Mouse (Mus musculus) erythroblast, embryonic 14.5 days (primary cell): Measurements from ENCODE around the gene Gm33543. TPM values are rescaled to one million over a fixed set of nuclear protein-coding genes. Genes with fewer than 3 reads are reported as not detected.

Source experiments
- H3K27me3 ChIP-seq: 2 replicates; pipeline ENCODE4 v1.6.1; 2012; ENCODE audit warnings: inconsistent platforms; ENCODE audit not compliant: control insufficient read depth
- H3K36me3 ChIP-seq: 2 replicates; pipeline ENCODE4 v1.6.1; 2012; ENCODE audit warnings: mild to moderate bottlenecking, inconsistent platforms; ENCODE audit not compliant: control insufficient read depth
- H3K4me1 ChIP-seq: 2 replicates; pipeline ENCODE4 v1.6.1; 2012; ENCODE audit warnings: inconsistent platforms; ENCODE audit not compliant: control insufficient read depth
- H3K4me3 ChIP-seq: replicated peaks from 2 replicates; pipeline ENCODE3; 2012; ENCODE audit warnings: moderate library complexity, mild to moderate bottlenecking, inconsistent platforms
- H3K9me3 ChIP-seq: 2 replicates; pipeline ENCODE4 v1.6.1; 2012; ENCODE audit warnings: low read length, inconsistent platforms, mixed read lengths; ENCODE audit not compliant: control insufficient read depth
- GATA1 ChIP-seq: IDR thresholded peaks from 2 replicates; pipeline ENCODE4 v1.6.1; 2012; ENCODE audit warnings: low read length, inconsistent platforms, mixed read lengths
- TAL1 ChIP-seq: IDR thresholded peaks from 3 replicates; pipeline ENCODE4 v1.6.1; 2012; ENCODE audit warnings: low read length, inconsistent platforms, mixed read lengths
- polyA plus RNA-seq: library from polyadenylated mRNA; stranded (reverse); fragments of >175 nt; gene quantifications from 2 replicates; pipeline ENCODE4 v1.2.3, GENCODE M21; 2012

Gm33543 gene
- polyA plus RNA-seq, 1 experiment: not detected

DNA sequence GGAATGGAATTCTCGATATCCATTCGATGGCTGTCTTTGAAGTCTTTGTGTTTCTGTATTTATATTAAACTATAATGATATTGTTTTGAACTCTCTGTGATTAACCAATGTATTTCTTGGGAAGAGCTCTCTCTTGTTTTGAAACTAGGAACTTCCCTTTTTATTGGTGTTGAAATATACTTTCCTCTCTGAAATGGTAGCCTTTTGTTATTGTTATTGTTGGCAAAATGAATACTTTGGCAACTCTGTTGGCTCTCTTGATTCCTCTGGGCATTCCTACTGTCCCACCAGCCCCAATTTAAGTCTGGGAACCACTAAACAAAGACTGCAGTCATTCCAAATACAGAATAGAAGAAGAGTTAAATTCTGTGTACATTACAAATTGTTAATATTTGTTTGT, 24.9 kb upstream of the Gm33543 start:
- no peaks in the 10 kb centered on the region for H3K36me3 ChIP-seq
- H3K4me3 ChIP-seq: no peak overlapping the region
- H3K4me1 ChIP-seq: no peaks in the 10 kb centered on the region
- H3K27me3 ChIP-seq: no peaks in the 10 kb centered on the region
- TF ChIP-seq TAL1: no peak
- no peak for TF ChIP-seq GATA1
- H3K9me3 ChIP-seq: no peaks in the 10 kb centered on the region

DNA sequence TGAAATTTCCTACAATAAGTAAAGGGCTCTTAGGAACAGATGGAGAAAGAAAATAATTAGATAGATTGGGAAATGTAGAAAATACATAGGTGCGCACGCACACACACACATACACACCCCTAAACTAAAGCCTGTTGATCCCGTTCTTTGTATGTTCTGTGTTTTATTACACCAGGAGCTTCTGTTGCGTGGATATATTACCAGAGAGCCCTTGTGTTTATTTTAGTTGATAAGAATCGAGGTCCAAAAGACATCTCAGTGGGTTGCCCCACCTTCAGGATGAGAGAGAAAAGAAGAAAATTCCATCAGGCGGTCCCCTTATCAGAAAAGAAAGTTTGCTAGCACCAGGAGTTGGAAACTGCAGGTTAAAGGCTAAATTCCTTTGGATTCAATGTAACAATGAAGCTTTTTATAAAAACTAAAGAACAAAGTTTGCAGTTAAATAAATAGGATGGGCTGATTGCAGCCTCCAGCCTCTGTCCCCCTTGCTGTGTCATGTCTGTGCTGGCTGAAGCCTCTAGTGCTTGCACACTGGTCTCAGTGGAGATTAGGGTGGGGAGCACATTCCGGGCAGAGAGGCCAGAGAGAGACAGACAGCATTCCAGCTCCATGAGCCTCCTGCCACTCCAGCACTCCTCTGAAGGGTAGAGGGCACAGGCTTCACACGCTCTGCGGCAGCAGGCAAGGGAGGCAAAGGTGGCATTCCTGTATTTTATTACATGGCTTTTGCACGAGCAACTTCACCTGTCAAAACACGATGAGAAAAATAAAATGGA, 21.8 kb upstream of the Gm33543 start:
- H3K27me3 ChIP-seq: no peaks in the 10 kb centered on the region
- H3K4me1 ChIP-seq: no peaks in the 10 kb centered on the region
- no peaks in the 10 kb centered on the region for H3K36me3 ChIP-seq
- no peak overlapping the region for H3K4me3 ChIP-seq
- H3K9me3 ChIP-seq: no peaks in the 10 kb centered on the region
- TF ChIP-seq GATA1 (no peak), TAL1 (no peak)

DNA sequence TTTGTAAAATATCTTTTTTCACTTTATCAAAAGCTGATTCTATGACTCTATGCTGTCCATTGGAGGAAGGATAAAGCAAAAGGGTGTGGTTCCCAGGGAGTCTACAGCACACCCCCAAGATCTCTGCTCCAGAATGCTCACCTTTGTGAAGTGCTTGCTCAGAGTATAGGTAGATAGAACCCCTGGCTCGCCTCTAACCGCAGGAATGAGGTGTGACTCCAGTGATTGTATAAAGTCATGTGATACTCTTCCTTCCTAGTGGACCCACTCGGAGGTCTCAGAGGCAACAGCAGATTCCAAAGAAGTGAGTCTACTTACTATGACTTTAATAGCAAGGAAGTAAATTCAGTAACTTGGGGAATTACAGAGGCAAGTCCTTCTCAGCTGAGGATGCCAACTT, 19.9 kb upstream of the Gm33543 start:
- H3K36me3 ChIP-seq: no peaks in the 10 kb centered on the region
- no peaks in the 10 kb centered on the region for H3K4me1 ChIP-seq
- no peak overlapping the region for H3K4me3 ChIP-seq
- H3K9me3 ChIP-seq: no peaks in the 10 kb centered on the region
- TF ChIP-seq GATA1: no peak
- TF ChIP-seq TAL1: no peak
- no peaks in the 10 kb centered on the region for H3K27me3 ChIP-seq

DNA sequence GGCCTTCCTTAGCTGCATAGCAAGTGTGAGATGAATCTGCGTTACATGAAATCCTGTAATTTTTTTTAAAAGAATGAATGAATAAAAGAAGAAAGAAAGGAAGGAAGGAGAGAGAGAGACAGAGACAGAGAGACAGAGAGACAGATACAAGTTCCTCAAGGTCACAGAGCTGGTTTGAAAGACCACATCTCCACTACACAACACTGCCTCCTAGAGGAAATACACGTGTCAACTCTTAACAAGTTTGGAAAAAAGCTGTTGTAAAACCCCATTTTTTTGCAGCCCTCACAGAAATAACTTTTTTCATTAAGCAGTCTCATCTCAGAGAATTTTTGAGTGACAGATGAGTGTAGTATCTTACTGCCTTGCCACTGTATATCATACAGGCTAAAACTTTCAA, 15.4 kb upstream of the Gm33543 start:
- TF ChIP-seq TAL1 (no peak), GATA1 (no peak)
- H3K4me1 ChIP-seq: no peaks in the 10 kb centered on the region
- H3K4me3 ChIP-seq: no peak overlapping the region
- no peaks in the 10 kb centered on the region for H3K9me3 ChIP-seq
- no peaks in the 10 kb centered on the region for H3K36me3 ChIP-seq
- no peaks in the 10 kb centered on the region for H3K27me3 ChIP-seq

DNA sequence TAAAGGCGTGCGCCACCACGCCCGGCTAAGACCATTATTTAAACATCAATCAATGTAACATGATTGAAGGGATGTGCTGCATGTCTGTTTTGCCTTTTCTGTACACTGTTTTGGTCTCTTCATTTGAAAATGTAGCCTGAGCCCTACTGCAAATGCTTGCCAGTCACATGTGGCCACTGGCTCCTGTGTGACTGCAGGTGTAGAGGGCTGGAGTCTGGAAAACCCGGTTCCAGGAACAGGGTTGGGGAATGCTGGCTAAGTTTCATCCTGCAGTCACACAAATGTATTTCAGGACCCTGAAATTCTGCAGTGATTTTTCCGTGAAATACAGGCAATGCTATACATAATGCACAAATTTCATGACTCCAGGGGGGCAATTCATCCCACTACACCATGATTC, 12.7 kb upstream of the Gm33543 start:
- TF ChIP-seq TAL1: no peak
- TF ChIP-seq GATA1: no peak
- Histone ChIP-seq H3K36me3 (no peaks in the 10 kb centered on the region), H3K4me1 (no peaks in the 10 kb centered on the region), H3K27me3 (no peaks in the 10 kb centered on the region), H3K4me3 (no peak overlapping the region), H3K9me3 (no peaks in the 10 kb centered on the region)

DNA sequence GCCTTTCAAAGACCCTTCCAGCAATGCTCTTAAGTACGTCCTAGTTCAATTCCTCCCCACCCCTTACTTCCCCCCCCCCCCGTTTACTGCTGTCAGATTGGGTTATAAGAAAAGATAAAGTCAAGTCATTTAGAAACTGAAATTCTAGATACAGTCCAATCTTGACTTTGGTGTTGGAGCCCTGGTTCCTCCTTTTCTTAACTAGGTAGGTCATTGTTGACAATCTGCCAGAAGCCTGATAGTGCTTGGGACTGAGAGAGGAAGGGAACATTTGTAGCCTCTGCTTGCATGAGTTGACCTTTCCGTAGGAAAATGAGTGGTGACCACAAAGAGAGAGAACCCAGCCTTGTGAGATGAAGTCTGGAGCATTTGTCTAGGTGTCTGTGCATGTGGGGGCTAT, 7.8 kb upstream of the Gm33543 start:
- Histone ChIP-seq H3K9me3 (no peaks in the 10 kb centered on the region), H3K4me1 (no peaks in the 10 kb centered on the region), H3K27me3 (no peaks in the 10 kb centered on the region), H3K4me3 (no peak overlapping the region), H3K36me3 (no peaks in the 10 kb centered on the region)
- TF ChIP-seq TAL1: no peak
- no peak for TF ChIP-seq GATA1

DNA sequence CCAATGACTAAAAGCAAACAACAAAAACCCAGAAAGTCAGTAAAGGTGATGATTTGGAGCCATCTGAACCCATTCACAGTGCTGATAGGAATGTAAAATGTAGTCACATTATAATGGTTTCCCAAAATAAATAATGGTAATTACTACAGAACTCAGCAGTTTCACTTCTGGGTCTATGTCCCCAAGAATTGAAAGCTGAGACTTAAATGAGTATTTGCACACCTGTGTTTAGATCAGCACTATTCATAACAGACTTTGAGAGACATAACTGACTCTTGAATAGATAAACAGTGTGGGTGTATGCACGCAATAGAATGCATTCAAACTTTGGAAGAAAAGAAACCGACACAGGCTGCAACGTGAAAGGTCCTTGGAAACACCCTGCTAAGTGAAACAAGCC, 4.0 kb upstream of the Gm33543 start:
- H3K4me1 ChIP-seq: no peaks in the 10 kb centered on the region
- no peak for TF ChIP-seq GATA1
- no peak for TF ChIP-seq TAL1
- H3K9me3 ChIP-seq: no peaks in the 10 kb centered on the region
- no peaks in the 10 kb centered on the region for H3K36me3 ChIP-seq
- no peak overlapping the region for H3K4me3 ChIP-seq
- no peaks in the 10 kb centered on the region for H3K27me3 ChIP-seq

DNA sequence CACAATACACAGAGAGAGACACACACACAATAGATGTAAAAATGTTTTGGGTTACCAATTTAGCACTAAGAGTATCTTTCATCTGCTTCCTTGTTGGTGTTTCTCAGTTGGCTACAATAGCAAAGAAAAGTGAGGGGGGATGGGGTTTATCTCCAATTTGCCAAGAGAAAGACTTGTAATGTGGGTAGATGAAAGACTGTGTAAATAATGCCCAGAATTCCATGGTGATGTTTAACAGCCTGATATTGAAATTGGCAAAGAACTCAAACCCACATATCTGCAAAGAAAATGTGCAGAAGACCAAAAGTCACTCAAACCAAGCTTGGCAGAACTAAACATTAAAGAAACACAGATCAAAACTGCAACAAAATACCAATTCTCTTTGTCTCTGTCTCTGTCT, 3.6 kb upstream of the Gm33543 start:
- Histone ChIP-seq H3K27me3 (no peaks in the 10 kb centered on the region), H3K4me3 (no peak overlapping the region), H3K36me3 (no peaks in the 10 kb centered on the region), H3K4me1 (no peaks in the 10 kb centered on the region), H3K9me3 (no peaks in the 10 kb centered on the region)
- TF ChIP-seq GATA1: no peak
- TF ChIP-seq TAL1: no peak

DNA sequence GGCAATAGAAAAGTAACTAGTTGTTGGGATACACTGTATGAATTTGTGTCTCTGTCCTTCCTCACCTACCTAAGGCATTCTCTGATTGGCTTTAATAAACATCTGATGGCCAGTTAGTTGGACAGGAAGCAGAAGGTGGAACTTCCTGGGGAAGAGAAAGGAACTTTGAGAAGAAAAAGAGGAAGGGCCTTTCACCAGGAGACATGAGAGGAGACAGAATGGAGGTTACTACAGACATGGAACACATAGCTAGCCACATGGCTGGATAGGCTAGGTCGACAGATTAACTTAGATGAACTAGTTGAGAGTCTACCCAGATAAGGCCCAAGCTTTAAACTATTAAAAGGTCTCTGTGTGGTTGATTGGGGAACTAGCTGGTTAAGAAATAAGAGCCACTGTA, 1.1 kb upstream of the Gm33543 start:
- TF ChIP-seq GATA1: no peak
- TF ChIP-seq TAL1: no peak
- Histone ChIP-seq H3K36me3 (no peaks in the 10 kb centered on the region), H3K27me3 (no peaks in the 10 kb centered on the region), H3K9me3 (no peaks in the 10 kb centered on the region), H3K4me1 (no peaks in the 10 kb centered on the region), H3K4me3 (no peak overlapping the region)

DNA sequence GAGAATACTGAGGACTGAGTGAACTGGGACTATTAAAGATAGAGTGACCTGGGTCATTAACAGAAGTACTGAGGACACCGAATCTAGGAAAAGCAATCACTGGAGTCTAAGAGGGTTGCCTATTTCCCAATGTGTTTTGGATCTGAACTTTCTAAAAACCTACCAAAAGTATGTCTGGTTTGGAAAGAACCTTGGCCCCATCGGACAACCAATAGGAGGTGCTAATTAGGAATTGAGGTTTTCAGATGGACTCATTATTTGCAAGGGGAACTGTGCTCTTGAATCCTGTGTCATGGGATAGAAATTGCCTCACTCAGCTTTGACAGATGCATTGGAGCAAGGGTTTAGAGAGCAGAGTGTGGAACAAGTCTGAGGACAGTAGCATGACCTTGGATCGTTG, 1.5 kb downstream of the Gm33543 start:
- Histone ChIP-seq H3K4me1 (no peaks in the 10 kb centered on the region), H3K9me3 (no peaks in the 10 kb centered on the region), H3K27me3 (no peaks in the 10 kb centered on the region), H3K4me3 (no peak overlapping the region), H3K36me3 (no peaks in the 10 kb centered on the region)
- TF ChIP-seq TAL1 (no peak), GATA1 (no peak)
